Mouse (Mus musculus) urinary bladder, postnatal 4 days (tissue): ENCODE results near the gene Pkd1l3.

Experiments used
- DNase-seq, 2 experiments: peaks; one replicate each; pipeline ENCODE4 v3.0.0; 2021 to 2022; ENCODE audit warnings: low spot score in 2 of 2

Pkd1l3 gene

DNA sequence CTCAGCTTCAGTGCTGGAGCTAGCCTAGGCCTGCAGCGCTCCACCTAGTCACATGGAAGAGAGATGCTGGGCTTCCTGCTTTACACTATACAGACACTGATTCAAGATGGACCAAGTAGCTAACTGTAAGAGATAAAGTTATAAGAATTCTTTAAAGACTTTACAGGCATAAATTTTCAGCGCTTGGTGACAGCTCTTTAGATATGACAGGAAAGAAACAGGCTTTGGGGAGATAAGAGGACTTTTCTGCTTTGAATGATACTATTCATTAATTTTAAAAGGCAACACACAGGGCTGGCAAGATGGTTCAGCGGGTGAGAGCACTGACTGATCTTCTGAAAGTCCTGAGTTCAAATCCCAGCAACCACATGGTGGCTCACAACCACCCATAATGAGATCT, 84.2 kb downstream of the Pkd1l3 start:
- DNase-seq: no peak

DNA sequence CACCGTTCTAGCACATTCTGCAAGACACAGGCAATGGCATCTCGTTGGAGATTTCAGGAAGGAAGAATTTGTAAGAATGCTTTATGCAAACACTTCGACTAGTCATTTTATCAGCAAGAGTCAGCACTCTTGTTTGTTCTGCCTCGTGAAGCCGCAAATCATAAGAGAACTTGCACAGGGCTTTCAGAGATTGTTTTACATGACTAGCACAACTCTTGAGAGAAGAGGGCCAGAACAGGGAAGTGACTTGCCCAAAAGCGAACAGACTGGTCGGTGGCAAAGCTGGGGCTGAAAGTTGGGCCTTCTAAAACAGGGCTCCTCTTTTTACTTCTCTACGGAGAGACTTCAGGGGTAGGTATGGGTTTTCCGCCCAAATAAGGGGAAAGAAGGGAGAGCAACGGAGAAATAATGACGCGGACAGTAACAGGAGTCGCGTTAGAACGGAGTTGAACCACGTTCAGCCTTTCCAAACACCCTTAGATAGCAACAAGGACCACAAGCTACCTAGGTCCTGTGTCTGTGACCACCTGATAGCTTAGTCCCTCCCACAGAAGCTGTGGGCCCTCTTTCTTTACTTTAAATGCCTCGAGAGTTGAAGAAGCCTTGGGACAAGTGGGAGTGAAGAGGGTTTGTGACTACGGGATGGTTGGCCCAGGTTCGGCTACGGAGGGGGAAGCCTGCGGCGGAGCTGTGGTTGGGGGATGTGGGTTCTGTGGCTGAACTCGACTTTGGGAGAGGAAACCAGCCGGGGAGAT, 90.4 kb downstream of the Pkd1l3 start:
- no peak for DNase-seq

DNA sequence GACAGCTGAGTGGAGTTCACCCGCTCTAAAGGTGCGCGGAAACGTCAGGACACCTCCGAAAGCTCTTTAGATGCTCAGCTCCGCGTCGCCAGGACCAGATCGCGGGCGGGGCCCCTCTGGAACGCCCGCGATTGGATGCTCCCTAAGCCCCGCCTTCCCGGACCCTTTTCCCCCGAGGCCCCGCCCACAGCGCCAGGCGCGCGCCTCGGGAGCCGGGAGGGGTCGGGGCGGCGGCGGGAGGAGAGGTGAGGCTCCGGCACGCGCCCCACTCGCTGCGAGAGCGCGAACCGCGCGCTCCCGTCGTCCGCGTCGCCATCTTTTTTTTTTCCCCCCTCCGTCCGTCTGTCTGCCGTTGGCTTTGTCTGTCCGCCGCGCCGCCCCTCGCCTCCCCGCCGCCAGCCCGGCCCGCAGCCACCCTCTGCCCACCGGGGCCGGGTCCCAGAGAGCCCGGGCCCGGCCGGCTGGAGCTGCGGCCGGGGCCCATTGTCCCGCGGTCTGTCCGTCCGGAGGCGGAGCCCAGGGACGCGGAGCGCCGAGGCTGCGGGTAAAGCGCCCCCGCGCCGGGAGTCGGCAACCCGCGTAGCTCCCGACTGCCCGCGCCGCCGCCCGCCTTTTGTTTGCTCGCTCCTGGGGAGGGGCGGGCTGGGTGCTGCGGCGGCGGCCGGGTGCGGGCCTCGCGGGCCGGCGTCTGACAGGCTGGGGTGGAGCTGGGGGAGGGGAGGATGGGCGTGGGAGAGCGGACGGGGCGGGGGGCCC, 91.2 kb downstream of the Pkd1l3 start, which contains the start of gene Zfp821:
TSS of gene Zfp821 (plus strand) at position 227 of the 756 bp plus-strand sequence.
- DNase-seq: peak; percentile 91 to 93

DNA sequence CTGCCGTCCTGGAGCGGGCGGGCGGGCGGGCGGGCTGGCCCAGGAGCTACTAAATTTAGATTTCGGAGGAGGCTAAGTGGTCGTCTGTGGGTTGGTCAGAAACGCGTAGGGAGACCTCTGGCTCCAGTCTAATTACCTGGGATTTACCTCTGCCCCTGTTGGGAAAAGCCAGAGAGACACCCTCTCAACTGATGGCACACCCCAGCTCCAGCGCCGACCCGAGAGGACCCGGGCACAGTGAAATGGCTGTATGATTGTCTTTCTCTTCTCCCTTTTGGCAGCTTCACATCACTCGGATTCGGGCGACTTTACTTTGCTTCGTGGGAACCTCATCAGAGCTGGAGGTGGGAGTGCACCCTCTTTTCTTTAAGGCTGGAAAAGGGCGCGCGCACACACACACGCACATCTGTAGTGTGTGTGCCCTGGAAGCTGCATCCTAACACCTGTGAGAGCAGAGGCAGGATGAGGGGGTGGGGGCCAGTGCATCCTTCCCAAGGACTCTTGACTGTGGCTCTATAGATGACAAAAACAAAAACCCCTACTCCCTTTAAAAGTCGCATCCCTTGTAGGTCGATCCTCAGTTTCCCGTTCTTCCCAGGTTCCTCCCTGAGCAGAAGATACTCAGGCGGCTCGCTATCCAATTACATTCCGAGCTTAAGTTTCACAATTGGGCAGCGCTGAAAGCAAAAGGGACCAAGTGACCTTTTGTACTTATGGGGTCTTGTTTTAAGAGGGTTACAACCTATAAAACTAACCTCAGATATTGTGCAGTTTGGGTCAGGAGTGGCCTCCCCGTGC, 92.0 kb downstream of the Pkd1l3 start:
- DNase-seq: no peak

DNA sequence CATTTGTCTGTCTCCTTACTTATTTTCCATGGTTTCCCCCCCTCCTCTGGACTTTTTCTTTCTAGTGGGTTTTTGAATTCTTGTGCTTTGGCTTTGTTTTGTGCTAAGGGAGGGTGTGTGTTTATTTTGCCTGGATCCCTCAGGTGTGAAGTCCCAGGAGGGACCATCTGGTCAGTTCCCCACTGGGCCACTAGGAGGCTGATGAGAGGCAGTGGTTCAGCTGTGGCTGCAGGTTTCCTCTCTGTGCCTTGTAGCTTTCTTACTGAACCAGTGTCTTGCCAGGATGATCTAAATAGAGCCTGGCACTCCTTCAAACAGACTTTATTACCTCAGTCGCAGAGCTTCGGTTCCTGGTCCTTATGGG, 92.5 kb downstream of the Pkd1l3 start:
- DNase-seq: peak; percentile 50 to 79

DNA sequence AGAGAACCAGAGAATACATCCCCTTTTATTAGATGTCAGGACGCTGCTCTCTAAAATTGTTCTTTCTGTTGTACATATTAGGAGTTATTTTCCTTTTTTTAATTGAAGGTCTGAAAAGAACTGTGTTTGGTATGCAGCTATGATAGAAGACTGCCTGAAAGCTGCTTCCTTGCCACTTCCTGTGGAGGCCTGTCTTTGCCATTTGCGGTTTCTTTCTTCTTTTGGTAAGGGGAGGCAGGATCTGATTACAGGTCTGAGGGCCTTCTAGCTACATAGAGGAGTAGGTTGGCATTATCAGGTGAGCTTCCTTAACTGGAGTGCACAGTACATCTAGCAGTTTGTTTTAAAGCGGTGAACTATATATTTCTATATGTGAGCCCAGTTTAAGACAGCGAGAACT, 93.6 kb downstream of the Pkd1l3 start:
- no peak for DNase-seq

DNA sequence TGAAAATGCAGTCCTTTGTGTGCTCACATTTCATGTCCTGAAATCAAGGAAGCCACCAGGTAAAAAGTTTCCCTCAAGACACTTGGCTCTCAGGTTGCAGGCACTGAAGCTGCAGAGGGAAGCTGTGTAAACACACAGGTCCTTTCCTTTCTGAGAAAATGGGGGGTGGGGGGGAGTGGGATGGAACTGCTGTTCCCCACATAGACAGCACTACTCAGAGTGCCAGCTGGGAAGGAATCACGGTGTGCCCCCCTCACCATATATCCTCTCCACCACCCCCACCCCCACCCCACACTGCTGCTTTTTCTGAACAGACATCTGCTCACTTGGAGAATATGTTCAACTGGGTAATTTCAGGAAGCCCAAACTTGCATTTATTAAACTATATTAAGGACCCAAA, 98.2 kb downstream of the Pkd1l3 start:
- no peak for DNase-seq

DNA sequence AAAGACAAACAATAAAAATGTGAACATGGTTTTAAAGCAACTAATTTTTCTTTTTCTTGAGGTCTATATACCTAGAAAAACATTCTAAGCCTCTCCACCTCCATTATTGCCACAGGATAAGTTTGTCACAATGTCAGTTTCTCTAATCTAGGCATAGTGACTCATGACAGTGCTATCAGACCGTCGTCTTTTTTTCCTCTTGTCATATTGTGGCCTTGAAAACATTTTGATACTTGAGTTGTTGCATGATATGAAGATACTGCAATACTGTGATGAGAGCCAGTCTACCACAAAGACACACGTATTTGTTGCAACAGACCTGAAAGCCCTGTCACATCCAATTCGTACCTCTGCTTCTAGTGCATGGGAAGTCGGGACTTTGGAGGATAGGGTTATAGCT, 100.6 kb downstream of the Pkd1l3 start:
- DNase-seq: no peak
